Comparison of ENCODE assay signal across 17 mouse cellular contexts in genomic region chr8:87734496-87734895, GRCm38 (mm10).
DNase-seq lines count a peak whose midpoint lies in the region; ATAC-seq lines count a peak whose summit lies in the region.
"Had no signal": no experiment of that assay in that cellular context is flagged by ENCODE, and none has a peak within 500 bp of the region (broad histone marks: within the 10 kb centered on the region; RNA-seq: fewer than 3 reads in every experiment).

No protein-coding gene starts in this region.

- no peak overlapping the region for H3K4me3 ChIP-seq in heart, embryonic 12.5 days
- no peak overlapping the region for H3K4me3 ChIP-seq in embryonic facial prominence, embryonic 11.5 days (ENCODE audit: low read depth, low read length)
- no peak overlapping the region for H3K4me3 ChIP-seq in hindbrain, embryonic 16.5 days (ENCODE audit: low read length)
- H3K4me3 ChIP-seq in midbrain, embryonic 14.5 days (replicated peaks; ENCODE audit: low read depth, low read length), result no peak overlapping the region
- H3K4me3 ChIP-seq: forebrain, embryonic 15.5 days; neural tube, embryonic 13.5 days had no signal

- no peak overlapping the region for H3K9ac ChIP-seq in heart, embryonic 12.5 days
- no peak overlapping the region for H3K9ac ChIP-seq in embryonic facial prominence, embryonic 11.5 days (replicated peaks; ENCODE audit: low read length)
- H3K9ac ChIP-seq in hindbrain, embryonic 16.5 days (ENCODE audit: low read depth, low read length), result no peak overlapping the region
- H3K9ac ChIP-seq in midbrain, embryonic 14.5 days (replicated peaks; ENCODE audit: low read length), result no peak overlapping the region
- H3K9ac ChIP-seq: forebrain, embryonic 15.5 days; neural tube, embryonic 13.5 days had no signal

- H3K9me3 ChIP-seq in heart, embryonic 12.5 days (replicated peaks), result no peaks in the 10 kb centered on the region
- H3K9me3 ChIP-seq in embryonic facial prominence, embryonic 11.5 days (replicated peaks; ENCODE audit: control insufficient read depth, low read length), result no peaks in the 10 kb centered on the region
- H3K9me3 ChIP-seq in hindbrain, embryonic 16.5 days (ENCODE audit: control insufficient read depth, low read length), result no peaks in the 10 kb centered on the region
- no peaks in the 10 kb centered on the region for H3K9me3 ChIP-seq in midbrain, embryonic 14.5 days (ENCODE audit: control insufficient read depth, low read length)
- H3K9me3 ChIP-seq: forebrain, embryonic 15.5 days; neural tube, embryonic 13.5 days had no signal

- 34% methylated on average over 7 of the region's 7 CpGs for WGBS in heart, embryonic 12.5 days
- WGBS in embryonic facial prominence, embryonic 11.5 days, result 44% methylated on average over 7 of the region's 7 CpGs
- 54% methylated on average over 7 of the region's 7 CpGs for WGBS in hindbrain, embryonic 16.5 days
- 58% methylated on average over 7 of the region's 7 CpGs for WGBS in midbrain, embryonic 14.5 days

- DNase-seq in heart, postnatal 14 days, result no peak
- DNase-seq in embryonic facial prominence, embryonic 11.5 days (ENCODE audit: low spot score), result no peak
- DNase-seq in midbrain, embryonic 14.5 days, result no peak
- DNase-seq in left cerebral cortex, postnatal 25 days (ENCODE audit: low spot score in 2 of 2), result no peak
- no peak for DNase-seq in cerebellum, postnatal 36 days
- no peak for DNase-seq in spleen, postnatal 4 days (ENCODE audit: low spot score in 2 of 2)
- DNase-seq: cerebellum, adult 18-20 months; kidney, adult 11 months; kidney, postnatal 36 days; right cerebral cortex, adult 18-20 months; thymus, postnatal 36 days had no signal

- H3K4me2 ChIP-seq in heart, embryonic 12.5 days, result no peak overlapping the region
- no peak overlapping the region for H3K4me2 ChIP-seq in embryonic facial prominence, embryonic 11.5 days (ENCODE audit: low read depth, low read length)
- no peak overlapping the region for H3K4me2 ChIP-seq in hindbrain, embryonic 16.5 days (ENCODE audit: low read length)
- H3K4me2 ChIP-seq in midbrain, embryonic 14.5 days (ENCODE audit: low read length), result no peak overlapping the region
- H3K4me2 ChIP-seq: forebrain, embryonic 15.5 days; liver, embryonic 11.5 days; neural tube, embryonic 13.5 days had no signal

- H3K36me3 ChIP-seq in heart, embryonic 12.5 days, result no peaks in the 10 kb centered on the region
- H3K36me3 ChIP-seq in embryonic facial prominence, embryonic 11.5 days (replicated peaks; ENCODE audit: control insufficient read depth, insufficient read depth, low read depth, low read length), result no peaks in the 10 kb centered on the region
- H3K36me3 ChIP-seq in hindbrain, embryonic 16.5 days (ENCODE audit: control insufficient read depth, insufficient read depth, low read length), result no peaks in the 10 kb centered on the region
- no peaks in the 10 kb centered on the region for H3K36me3 ChIP-seq in midbrain, embryonic 14.5 days (ENCODE audit: control insufficient read depth, insufficient read depth, low read length)
- H3K36me3 ChIP-seq: forebrain, embryonic 15.5 days; G1E had no signal

- peaks cover 25% of the 10 kb centered on the region for H3K4me1 ChIP-seq in heart, embryonic 12.5 days (replicated peaks)
- no peaks in the 10 kb centered on the region for H3K4me1 ChIP-seq in embryonic facial prominence, embryonic 11.5 days (ENCODE audit: control insufficient read depth, insufficient read depth, low read length)
- peaks cover 27% of the 10 kb centered on the region for H3K4me1 ChIP-seq in hindbrain, embryonic 16.5 days (ENCODE audit: control insufficient read depth, insufficient read depth, low read depth, low read length)
- peaks cover 27% of the 10 kb centered on the region for H3K4me1 ChIP-seq in midbrain, embryonic 14.5 days (ENCODE audit: control insufficient read depth, insufficient read depth, low read length)

- intact Hi-C loops in heart, postnatal 14 days (cut with DNase I), result no loop called here
- intact Hi-C loops in left cerebral cortex, postnatal 25 days (cut with DNase I), result no loop called here

- H3K27me3 ChIP-seq in heart, embryonic 12.5 days (replicated peaks), result no peaks in the 10 kb centered on the region
- no peaks in the 10 kb centered on the region for H3K27me3 ChIP-seq in embryonic facial prominence, embryonic 11.5 days (ENCODE audit: control insufficient read depth, insufficient read depth, low read length)
- H3K27me3 ChIP-seq in hindbrain, embryonic 16.5 days (replicated peaks; ENCODE audit: control insufficient read depth, insufficient read depth, low read length), result no peaks in the 10 kb centered on the region
- no peaks in the 10 kb centered on the region for H3K27me3 ChIP-seq in midbrain, embryonic 14.5 days (ENCODE audit: control insufficient read depth, insufficient read depth, low read length)
- H3K27me3 ChIP-seq: forebrain, embryonic 15.5 days; neural tube, embryonic 13.5 days had no signal

- peak; percentile 59; the same call in 1 of the 2 replicates for ATAC-seq in heart, embryonic 12.5 days (ENCODE audit: insufficient number of reproducible peaks, low FRiP score)
- no peak for ATAC-seq in embryonic facial prominence, embryonic 11.5 days (replicated peaks; ENCODE audit: insufficient number of reproducible peaks, low FRiP score, low TSS enrichment, low read depth)
- 0 out of 2 replicates have a peak, but pooled peaks have one; percentile 12 for ATAC-seq in hindbrain, embryonic 16.5 days
- no peak for ATAC-seq in midbrain, embryonic 14.5 days (ENCODE audit: low FRiP score, low TSS enrichment)
- ATAC-seq: forebrain, embryonic 15.5 days had no signal

- peak overlapping the region; percentile 51; the same call in 1 of the 2 replicates for H3K27ac ChIP-seq in heart, embryonic 12.5 days (ENCODE audit: poor library complexity, severe bottlenecking)
- peak overlapping the region; percentile 13; the same call in 1 of the 2 replicates for H3K27ac ChIP-seq in embryonic facial prominence, embryonic 11.5 days (replicated peaks; ENCODE audit: low read depth, low read length)
- peak overlapping the region; percentile 1; the same call in 1 of the 2 replicates for H3K27ac ChIP-seq in hindbrain, embryonic 16.5 days (ENCODE audit: low read depth, low read length)
- H3K27ac ChIP-seq in midbrain, embryonic 14.5 days (replicated peaks; ENCODE audit: low read depth, low read length), result peak overlapping the region; percentile 57; the same call in 1 of the 2 replicates
- H3K27ac ChIP-seq: forebrain, embryonic 15.5 days had no signal

Comparison
In these comparisons a context has a peak if more than half of its experiments do, and no peak if none do; other contexts are left out.
1. ATAC-seq: peak in heart, embryonic 12.5 days (single experiment) and hindbrain, embryonic 16.5 days (single experiment); none in embryonic facial prominence, embryonic 11.5 days (single experiment) and midbrain, embryonic 14.5 days (single experiment).
2. H3K27ac ChIP-seq: peak in every context shown above with its lines; median percentile 57 in midbrain, embryonic 14.5 days; 51 in heart, embryonic 12.5 days; 13 in embryonic facial prominence, embryonic 11.5 days; 1 in hindbrain, embryonic 16.5 days.